Mouse (Mus musculus) hindbrain, embryonic 10.5 days (tissue): ENCODE results near the gene BC016579. TPM values are rescaled to one million over a fixed set of nuclear protein-coding genes. Genes with fewer than 3 reads are reported as not detected.

Source experiments
- DNase-seq: peaks from one replicate; pipeline ENCODE4 v3.0.0-alpha.2; 2017; ENCODE audit warnings: low spot score
- H3K27ac ChIP-seq: fragments of 300-500 bp; sonication (generic); 2 replicates; pipeline ENCODE4 v1.5.1; 2016; ENCODE audit warnings: mild to moderate bottlenecking, moderate library complexity
- H3K27me3 ChIP-seq: fragments of 300-500 bp; sonication (generic); 2 replicates; pipeline ENCODE4 v1.6.1; 2016; ENCODE audit warnings: mild to moderate bottlenecking; ENCODE audit not compliant: poor library complexity, insufficient read depth, severe bottlenecking
- H3K36me3 ChIP-seq: fragments of 300-500 bp; sonication (generic); 2 replicates; pipeline ENCODE4 v1.6.1; 2016; ENCODE audit warnings: mild to moderate bottlenecking, moderate library complexity
- H3K4me1 ChIP-seq: fragments of 300-500 bp; sonication (generic); replicated peaks from 2 replicates; pipeline ENCODE4 v1.6.1; 2016; ENCODE audit warnings: mild to moderate bottlenecking
- H3K4me3 ChIP-seq: fragments of 300-500 bp; sonication (generic); 2 replicates; pipeline ENCODE4 v1.5.1; 2016; ENCODE audit warnings: mild to moderate bottlenecking, moderate library complexity
- H3K9me3 ChIP-seq: fragments of 300-500 bp; sonication (generic); 2 replicates; pipeline ENCODE4 v1.6.1; 2016; ENCODE audit warnings: mild to moderate bottlenecking, moderate library complexity
- WGBS: fragments of 180-500 bp; shearing (Covaris S2); methylation state at CpG from one replicate; pipeline ENCODE4 v1.1.7; 2016; 5-methylcytosine and 5-hydroxymethylcytosine counted together
- polyA plus RNA-seq: library from polyadenylated mRNA; unstranded; fragments of >200 nt; fragmentation: Nextera tagmentation; extraction: Ambion mirVana; gene quantifications from 2 replicates; pipeline ENCODE4 v1.2.1, GENCODE M21; 2016

BC016579 gene
- polyA plus RNA-seq, 1 experiment from 2014 or later, result not detected

DNA sequence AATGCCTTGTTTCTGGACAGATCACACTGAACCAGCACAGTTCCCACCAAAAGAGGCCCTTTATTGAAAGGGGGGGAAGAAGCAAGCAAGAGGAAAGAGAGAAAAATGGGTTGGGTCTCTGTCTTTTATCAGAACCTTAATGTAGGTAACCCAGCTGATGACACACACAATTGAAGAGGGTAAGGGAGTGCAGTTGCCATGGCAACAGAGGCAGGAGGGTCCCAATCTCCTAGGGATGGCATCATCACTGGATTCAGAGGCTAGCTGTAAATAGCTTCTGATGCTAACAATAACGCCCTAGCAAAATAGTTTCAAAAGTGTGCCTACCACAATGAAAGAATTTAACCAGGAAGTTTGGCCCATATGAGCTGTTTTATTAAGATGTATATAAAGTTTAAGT lies 60.2 kb downstream of the BC016579 start:
- Histone ChIP-seq H3K4me1 (no peaks in the 10 kb centered on the region), H3K27me3 (no peaks in the 10 kb centered on the region), H3K9me3 (no peaks in the 10 kb centered on the region), H3K4me3 (no peak overlapping the region), H3K36me3 (no peaks in the 10 kb centered on the region), H3K27ac (no peak overlapping the region)
- 71% methylated on average over 1 of the region's 1 CpGs for WGBS
- DNase-seq, result no peak

GRCm38 (mm10) chr16:45582512-45582911 lies 71.4 kb downstream of the BC016579 start:
- Histone ChIP-seq H3K4me1 (no peaks in the 10 kb centered on the region), H3K27me3 (no peaks in the 10 kb centered on the region), H3K27ac (no peak overlapping the region), H3K9me3 (no peaks in the 10 kb centered on the region), H3K36me3 (no peaks in the 10 kb centered on the region), H3K4me3 (no peak overlapping the region)
- no peak for DNase-seq
- 30% methylated on average over 2 of the region's 2 CpGs for WGBS

DNA sequence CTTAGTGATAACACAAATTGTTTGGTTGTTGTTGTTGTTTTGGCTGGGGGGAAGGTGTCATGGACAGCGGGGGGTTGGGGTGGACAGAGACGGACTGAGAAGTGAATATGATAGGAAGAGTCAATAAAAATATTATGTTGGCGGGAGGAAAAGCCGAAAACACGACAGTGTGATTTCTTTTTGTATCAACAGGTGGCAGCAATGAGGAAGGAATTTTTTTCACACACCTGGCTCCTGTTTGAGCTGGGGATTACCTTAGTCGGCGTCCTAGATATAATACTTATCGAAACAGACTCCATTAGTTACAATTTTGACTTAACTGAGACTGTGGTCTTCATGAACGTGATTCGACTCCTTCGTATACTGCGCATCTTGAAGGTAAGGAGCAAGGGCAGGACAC lies 74.0 kb downstream of the BC016579 start:
- no peak overlapping the region for H3K4me3 ChIP-seq
- no peak overlapping the region for H3K27ac ChIP-seq
- 61% methylated on average over 12 of the region's 12 CpGs for WGBS
- H3K4me1 ChIP-seq, result no peaks in the 10 kb centered on the region
- H3K27me3 ChIP-seq, result no peaks in the 10 kb centered on the region
- H3K9me3 ChIP-seq, result no peaks in the 10 kb centered on the region
- no peak for DNase-seq
- H3K36me3 ChIP-seq, result no peaks in the 10 kb centered on the region

Other genes starting within 250 kb of the BC016579 start
- 11.0 and 29.3 TPM in 2 replicates for gene Cd200, start 245.0 kb downstream of the BC016579 start, polyA plus RNA-seq
- not detected in 2 replicates for gene Gm609, start 161.1 kb downstream of the BC016579 start, polyA plus RNA-seq
- gene Gm17783, start 122.0 kb downstream of the BC016579 start, polyA plus RNA-seq, result not detected in 2 replicates
- not detected in 2 replicates for gene Slc9c1, start 118.8 kb downstream of the BC016579 start, polyA plus RNA-seq
- gene Gcsam, start 43.7 kb downstream of the BC016579 start, polyA plus RNA-seq, result 0.08 TPM in 1 of 2 replicates, not detected in the other
- 0.29 and 0.31 TPM in 2 replicates for gene Tmprss7, start 39.6 kb upstream of the BC016579 start, polyA plus RNA-seq
- gene Tagln3, start 70.5 kb upstream of the BC016579 start, polyA plus RNA-seq, result 193 and 362 TPM in 2 replicates
- 42.2 and 46.3 TPM in 2 replicates for gene Abhd10, start 88.9 kb upstream of the BC016579 start, polyA plus RNA-seq